Mouse (Mus musculus) G1E (cell line): ENCODE measurements around the gene Zdhhc5. TPM values are rescaled to one million over a fixed set of nuclear protein-coding genes. Genes with fewer than 3 reads are reported as not detected.

ENCODE experiments used
- ATAC-seq: 2 replicates; pipeline ENCODE4 v1.8.0; 2016; ENCODE audit warnings: mild to moderate bottlenecking; ENCODE audit not compliant: insufficient number of reproducible peaks, poor library complexity, low FRiP score, severe bottlenecking; ENCODE audit errors: extremely low read depth
- DNase-seq: peaks from one replicate; pipeline ENCODE4 v3.0.0; 2012; ENCODE audit warnings: low spot score
- H3K27me3 ChIP-seq: 2 replicates; pipeline ENCODE4 v1.6.1; 2012; ENCODE audit warnings: mild to moderate bottlenecking, low read length, inconsistent platforms; ENCODE audit not compliant: insufficient read depth
- H3K36me3 ChIP-seq: replicated peaks from 2 replicates; pipeline ENCODE3; 2012; ENCODE audit warnings: mild to moderate bottlenecking, inconsistent platforms
- H3K4me1 ChIP-seq: 2 replicates; pipeline ENCODE4 v1.6.1; 2012; ENCODE audit warnings: low read depth, low read length, inconsistent platforms, mixed read lengths; ENCODE audit not compliant: insufficient read depth
- H3K4me3 ChIP-seq: 2 replicates; pipeline ENCODE4 v1.5.1; 2012; ENCODE audit warnings: low read depth, mild to moderate bottlenecking, inconsistent platforms, low read length, moderate library complexity, mixed read lengths
- H3K9me3 ChIP-seq: replicated peaks from 2 replicates; pipeline ENCODE4 v1.6.1; 2012; ENCODE audit warnings: inconsistent platforms
- CTCF ChIP-seq: IDR thresholded peaks from 2 replicates; pipeline ENCODE4 v1.5.1; 2012; ENCODE audit warnings: low read depth, low read length, inconsistent platforms, mixed read lengths
- GATA1 ChIP-seq: IDR thresholded peaks from 2 replicates; pipeline ENCODE4 v1.6.1; 2012; ENCODE audit warnings: borderline replicate concordance, low read length, inconsistent platforms, mixed read lengths
- GATA2 ChIP-seq: IDR thresholded peaks from 2 replicates; pipeline ENCODE4 v1.6.1; 2012; ENCODE audit warnings: low read depth, low read length, inconsistent platforms, borderline replicate concordance
- POLR2AphosphoS5 ChIP-seq: IDR thresholded peaks from 2 replicates; pipeline ENCODE4 v1.6.1; 2012; ENCODE audit warnings: low read depth, low read length, inconsistent platforms; ENCODE audit not compliant: insufficient replicate concordance
- TAL1 ChIP-seq: conservative IDR thresholded peaks from 2 replicates; pipeline ENCODE4 v1.6.1; 2012; ENCODE audit warnings: low read depth, low read length, inconsistent platforms, mixed read lengths
- polyA plus RNA-seq: library from polyadenylated mRNA; stranded (reverse); fragments of >175 nt; gene quantifications from 2 replicates; pipeline ENCODE4 v1.2.3, GENCODE M21; 2012
- total RNA-seq, 2 experiments: library from RNA; stranded (forward) in 1 of 2; stranded (reverse) in 1 of 2; fragments of 200-1000 nt in 1 of 2; fragments of >200 nt in 1 of 2; fragmentation: Nextera tagmentation in 1 of 2; gene quantifications; 2 replicates each; pipeline ENCODE4 v1.2.3; 2014 to 2017

Gene Zdhhc5
- total and polyA plus RNA-seq, 3 experiments, result 30.7 to 70.6 (median 38.0) TPM

DNA sequence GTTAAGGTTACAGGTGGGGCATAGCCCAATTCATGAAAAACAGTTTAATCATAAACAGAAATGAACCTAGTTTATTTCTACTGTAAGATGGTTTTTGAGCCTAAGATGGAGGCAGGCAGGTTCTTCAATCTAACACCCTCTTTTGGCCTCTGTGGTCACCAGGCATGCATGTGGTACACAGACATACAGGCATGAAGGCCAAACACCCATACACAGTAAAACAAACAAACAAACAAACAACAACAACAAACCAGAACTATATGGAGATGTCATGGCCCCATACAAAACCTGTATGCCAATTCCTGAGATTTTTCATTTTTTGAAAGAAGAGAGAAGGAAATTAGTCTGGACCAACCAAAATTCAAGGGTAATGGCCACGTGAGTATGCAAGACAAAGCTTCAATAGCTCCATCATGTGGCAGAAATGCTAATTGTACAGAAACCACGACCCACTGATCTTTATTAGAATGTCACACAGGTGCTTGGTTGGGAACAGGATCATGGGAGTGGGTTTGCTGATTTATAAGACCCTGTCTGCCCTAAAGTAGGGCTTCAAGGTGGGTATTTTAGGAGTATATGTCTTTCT, 43.7 kb upstream of the Zdhhc5 start:
- H3K27me3 ChIP-seq, result peaks cover 33% of the 10 kb centered on the region
- no peak overlapping the region for H3K4me3 ChIP-seq

DNA sequence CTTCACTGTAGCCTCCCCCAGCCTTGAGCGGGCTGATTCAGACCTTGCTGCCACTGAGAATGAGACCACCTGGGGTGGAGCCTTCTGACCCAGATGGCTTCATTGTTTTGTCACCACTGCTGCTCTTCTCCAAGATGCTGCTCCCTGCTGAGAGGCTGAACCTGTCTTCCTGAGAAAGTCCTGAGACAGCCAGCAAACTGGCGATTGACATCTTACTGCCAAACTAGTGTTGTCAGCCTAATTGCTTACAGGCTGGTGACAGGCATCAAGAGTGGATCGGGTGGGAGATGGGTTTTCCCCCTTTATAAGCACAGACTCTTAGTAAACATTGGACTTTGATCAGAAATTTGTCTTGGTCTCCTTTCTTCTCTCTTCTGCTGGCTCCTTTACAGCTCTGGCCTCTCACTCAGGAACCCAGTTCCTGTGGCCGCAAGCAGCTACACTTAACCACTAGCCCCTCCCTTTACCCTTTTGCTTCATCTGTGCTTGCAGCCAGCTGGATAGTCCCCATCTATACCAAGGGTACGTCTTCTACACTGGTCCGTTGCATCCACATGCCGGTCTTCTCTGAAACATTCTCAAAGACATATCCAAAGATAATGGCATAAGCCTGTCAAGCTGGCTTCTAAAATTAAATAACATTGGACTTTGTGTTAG, 42.2 kb upstream of the Zdhhc5 start:
- ATAC-seq (no peak), DNase-seq (no peak)
- no peak overlapping the region for H3K4me3 ChIP-seq
- H3K36me3 ChIP-seq, result no peaks in the 10 kb centered on the region
- H3K9me3 ChIP-seq, result no peaks in the 10 kb centered on the region
- TF ChIP-seq CTCF, result no peak
- H3K4me1 ChIP-seq, result no peaks in the 10 kb centered on the region
- H3K27me3 ChIP-seq, result peaks cover 30% of the 10 kb centered on the region

More for the DNA sequence above, 43.7 kb upstream of the Zdhhc5 start:
- ATAC-seq, result peak; percentile 68
- H3K4me1 ChIP-seq, result no peaks in the 10 kb centered on the region
- no peak for TF ChIP-seq POLR2AphosphoS5
- TF ChIP-seq CTCF, result no peak
- no peak for TF ChIP-seq GATA1
- no peak for TF ChIP-seq TAL1
- TF ChIP-seq GATA2, result no peak
- DNase-seq, result no peak
- H3K9me3 ChIP-seq, result no peaks in the 10 kb centered on the region
- H3K36me3 ChIP-seq, result no peaks in the 10 kb centered on the region

- Histone ChIP-seq H3K36me3 (no peaks in the 10 kb centered on the region), H3K9me3 (no peaks in the 10 kb centered on the region), H3K27me3 (peaks cover 28% of the 10 kb centered on the region), H3K4me3 (no peak overlapping the region), H3K4me1 (no peaks in the 10 kb centered on the region)
- TF ChIP-seq TAL1 (no peak), GATA1 (no peak), CTCF (no peak), POLR2AphosphoS5 (no peak), GATA2 (no peak)
- no peak for ATAC-seq
- no peak for DNase-seq
Measured at GRCm38 (mm10) chr2:84756245-84756644, 41.3 kb upstream of the Zdhhc5 start.

DNA sequence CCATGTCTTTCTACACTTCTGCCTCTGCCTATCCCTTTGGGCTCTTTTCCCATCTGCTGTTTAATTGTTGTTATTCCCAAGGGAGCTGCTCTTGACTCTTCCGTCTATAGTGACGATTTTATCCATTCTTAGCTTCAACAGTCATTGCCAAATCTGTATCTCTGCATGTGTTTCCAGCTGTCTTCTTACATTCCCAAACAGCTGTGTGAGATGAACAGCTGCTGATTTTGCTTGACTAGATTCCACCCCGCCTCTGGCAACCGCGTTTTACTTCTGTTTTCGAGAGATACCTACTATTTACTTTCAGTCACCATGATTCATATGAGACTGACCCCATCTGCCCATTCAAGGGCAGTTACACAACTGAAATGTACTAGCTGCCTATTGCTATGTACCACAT, 35.1 kb upstream of the Zdhhc5 start:
- no peak for DNase-seq
- TF ChIP-seq CTCF (no peak), GATA2 (no peak), TAL1 (no peak), GATA1 (no peak), POLR2AphosphoS5 (no peak)
- Histone ChIP-seq H3K4me3 (no peak overlapping the region), H3K36me3 (no peaks in the 10 kb centered on the region), H3K9me3 (no peaks in the 10 kb centered on the region), H3K27me3 (peaks cover 46% of the 10 kb centered on the region), H3K4me1 (0 out of 2 replicates have a peak, but pooled peaks cover 2% of the 10 kb centered on the region)
- no peak for ATAC-seq

DNA sequence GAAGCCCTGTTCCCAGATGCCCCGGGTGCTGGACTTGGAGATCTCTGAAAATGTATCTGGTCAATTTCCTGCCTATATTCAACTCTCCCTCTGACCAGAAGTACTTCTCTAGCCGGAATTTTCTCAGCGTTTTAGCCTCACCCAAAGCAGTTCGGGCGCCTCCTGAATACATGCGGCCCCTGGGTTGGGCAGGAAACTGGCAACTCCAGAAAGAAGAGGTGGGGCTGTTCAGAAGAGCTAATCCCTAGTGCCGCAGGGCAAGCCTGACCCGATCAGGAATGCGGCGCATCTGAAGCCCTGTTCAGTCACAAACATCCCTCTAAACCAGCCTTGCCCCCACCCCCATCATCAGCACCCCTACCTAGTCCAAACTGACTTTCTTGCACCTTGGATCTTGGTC, 29.1 kb upstream of the Zdhhc5 start:
- DNase-seq, result no peak
- H3K4me3 ChIP-seq, result no peak overlapping the region
- ATAC-seq, result no peak
- H3K27me3 ChIP-seq, result peaks cover 80% of the 10 kb centered on the region
- TF ChIP-seq POLR2AphosphoS5, result no peak
- no peak for TF ChIP-seq TAL1
- H3K4me1 ChIP-seq, result peaks cover 31% of the 10 kb centered on the region
- no peaks in the 10 kb centered on the region for H3K36me3 ChIP-seq
- no peaks in the 10 kb centered on the region for H3K9me3 ChIP-seq

DNA sequence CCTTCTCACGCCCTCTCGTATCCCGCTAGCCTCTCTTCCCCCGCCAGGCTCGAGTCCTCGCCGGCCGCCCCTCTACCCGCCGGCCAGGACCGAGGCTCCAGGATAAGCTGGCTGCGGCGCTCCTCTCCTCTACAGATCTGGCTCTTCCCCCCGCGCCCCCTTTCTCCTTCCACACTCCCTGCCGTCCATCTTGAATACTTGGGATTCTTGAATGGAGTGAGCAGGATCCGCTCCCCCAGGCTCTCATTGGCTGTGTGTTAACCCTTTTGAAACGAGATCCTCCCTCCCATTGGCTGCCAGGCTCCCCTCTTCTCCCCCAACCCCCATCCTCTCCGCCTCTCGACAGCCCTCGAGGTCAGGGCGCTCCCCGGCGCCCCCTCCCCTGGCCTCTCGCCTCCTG, 28.6 kb upstream of the Zdhhc5 start, which contains the start of gene Gm19426:
Gm19426 (minus strand) TSS at position 95 of the 400 bp plus-strand sequence.
- TF ChIP-seq TAL1 (no peak), POLR2AphosphoS5 (no peak)
- Histone ChIP-seq H3K27me3 (peaks cover 82% of the 10 kb centered on the region), H3K36me3 (no peaks in the 10 kb centered on the region), H3K4me1 (peaks cover 32% of the 10 kb centered on the region), H3K9me3 (no peaks in the 10 kb centered on the region), H3K4me3 (peak within 1 kb of the TSS; percentile 62; the same call in 1 of the 2 replicates)
- no peak for DNase-seq
- ATAC-seq, result no peak

DNA sequence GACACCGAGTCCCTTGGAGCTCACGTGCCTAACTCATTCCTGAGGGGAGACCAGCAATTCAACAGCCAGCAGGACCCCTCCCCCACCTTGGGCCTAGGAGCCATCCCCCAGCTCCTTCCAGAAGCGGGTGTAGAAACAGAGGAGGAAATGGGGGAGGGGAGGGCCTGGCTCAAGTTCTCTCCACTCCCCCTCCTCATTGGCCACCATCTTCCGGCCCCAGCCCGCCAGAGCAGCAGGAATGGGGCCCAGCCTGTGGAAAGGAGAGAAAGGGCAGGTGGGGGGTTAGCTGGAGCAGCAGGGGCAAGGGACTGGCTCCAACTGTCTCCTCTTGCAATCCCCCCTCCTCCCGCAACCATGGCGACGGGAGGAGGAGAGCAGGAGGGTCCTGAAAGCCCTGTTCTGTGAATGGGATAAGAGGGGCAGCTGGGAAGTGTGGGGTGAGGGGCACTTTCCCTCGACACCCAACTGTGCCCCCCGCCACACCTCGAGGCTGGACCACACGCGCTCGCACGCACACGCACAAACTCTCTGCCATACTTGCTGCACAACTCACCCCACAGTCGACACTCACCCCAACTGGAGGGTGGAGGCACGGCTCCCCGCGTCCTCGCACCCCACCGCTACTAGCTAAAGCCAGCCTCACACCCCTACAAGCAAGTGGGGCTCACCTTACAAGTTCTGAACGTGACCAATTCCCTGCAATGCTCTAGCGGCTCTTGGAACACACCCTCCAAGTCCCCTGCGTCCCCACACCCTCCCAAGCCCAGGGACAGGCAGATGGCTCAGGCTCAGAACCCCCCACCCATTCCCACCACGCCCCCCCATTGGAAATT, 27.7 kb upstream of the Zdhhc5 start:
- H3K27me3 ChIP-seq, result peaks cover 86% of the 10 kb centered on the region
- DNase-seq, result no peak
- peak overlapping the region; percentile 62; the same call in 1 of the 2 replicates for H3K4me3 ChIP-seq

More for the DNA sequence above, 27.7 kb upstream of the Zdhhc5 start:
- Histone ChIP-seq H3K36me3 (no peaks in the 10 kb centered on the region), H3K4me1 (peaks cover 33% of the 10 kb centered on the region), H3K9me3 (no peaks in the 10 kb centered on the region)
- no peak for ATAC-seq
- TF ChIP-seq TAL1 (no peak), CTCF (no peak), GATA1 (no peak), POLR2AphosphoS5 (no peak), GATA2 (no peak)
